ENCODE assay signal across 8 mouse cellular contexts in genomic region chr17:28689586-28690283, GRCm38 (mm10). TPM values are rescaled to one million over a fixed set of nuclear protein-coding genes. Genes with fewer than 3 reads are reported as not detected.
DNase-seq lines count a peak whose midpoint lies in the region; ATAC-seq and TF ChIP-seq lines count a peak whose summit lies in the region.

Gene Slc26a8 (minus strand): TSS chr17:28690233.

- peak within 1 kb of the TSS; percentile 77 for H3K9ac ChIP-seq in heart, embryonic 14.5 days (ENCODE audit: low read length)
- peak within 1 kb of the TSS; percentile 98 for H3K9ac ChIP-seq in hindbrain, embryonic 13.5 days
- H3K9ac ChIP-seq in liver, embryonic 11.5 days (ENCODE audit: low read depth, low read length): peak within 1 kb of the TSS; percentile 73

- H3K36me3 ChIP-seq in heart, embryonic 14.5 days (ENCODE audit: control insufficient read depth, insufficient read depth, low read length): no peaks in the 10 kb centered on the region
- H3K36me3 ChIP-seq in G1E (replicated peaks): peaks cover 16% of the 10 kb centered on the region
- no peaks in the 10 kb centered on the region for H3K36me3 ChIP-seq in hindbrain, embryonic 13.5 days
- H3K36me3 ChIP-seq in liver, embryonic 11.5 days (ENCODE audit: control insufficient read depth, insufficient read depth, low read length): no peaks in the 10 kb centered on the region

- DNase-seq in heart, adult 11 months: no peak
- DNase-seq in G1E (ENCODE audit: low spot score): no peak
- peak; percentile 51 for DNase-seq in embryo, embryonic 11 days
- peak; percentile 57 for DNase-seq in liver, embryonic 11.5 days (ENCODE audit: low spot score)
- DNase-seq in right cerebral cortex, adult 2 months (ENCODE audit: low spot score in 2 of 2): peak; percentile 34 to 57
- DNase-seq in layer of hippocampus, postnatal 36 days: no peak

- H3K27ac ChIP-seq in heart, embryonic 14.5 days (replicated peaks in 1 of 2; ENCODE audit: control insufficient read depth in 1 of 2, insufficient read depth in 1 of 2, low read depth in 2 of 2, low read length in 2 of 2): peak within 1 kb of the TSS; percentile 46 to 64
- peak within 1 kb of the TSS; percentile 96 for H3K27ac ChIP-seq in hindbrain, embryonic 13.5 days
- H3K27ac ChIP-seq in liver, embryonic 11.5 days (ENCODE audit: low read depth, low read length): peak within 1 kb of the TSS; percentile 81

- TF ChIP-seq CTCF in G1E (IDR thresholded peaks at IDR 0.05; ENCODE audit: low read depth, low read length): no peak

- peak within 1 kb of the TSS; percentile 87 for H3K4me2 ChIP-seq in heart, embryonic 14.5 days (ENCODE audit: low read length)
- peak within 1 kb of the TSS; percentile 77 for H3K4me2 ChIP-seq in hindbrain, embryonic 13.5 days
- H3K4me2 ChIP-seq in liver, embryonic 11.5 days: peak within 1 kb of the TSS; percentile 96

- peaks cover 9 to 22% of the 10 kb centered on the region in 2 experiments for H3K4me1 ChIP-seq in heart, embryonic 14.5 days (ENCODE audit: control insufficient read depth in 2 of 2, insufficient read depth in 2 of 2, low read length in 2 of 2)
- H3K4me1 ChIP-seq in G1E (ENCODE audit: insufficient read depth, low read depth, low read length): peaks cover 36% of the 10 kb centered on the region
- peaks cover 35% of the 10 kb centered on the region for H3K4me1 ChIP-seq in hindbrain, embryonic 13.5 days (replicated peaks)
- H3K4me1 ChIP-seq in liver, embryonic 11.5 days (replicated peaks; ENCODE audit: control insufficient read depth, insufficient read depth, low read length): peaks cover 31% of the 10 kb centered on the region

- peak within 1 kb of the TSS; percentile 55 to 96 for H3K4me3 ChIP-seq in heart, embryonic 14.5 days (ENCODE audit: control insufficient read depth in 1 of 2, insufficient read depth in 1 of 2, low read depth in 1 of 2, low read length in 2 of 2)
- peak within 1 kb of the TSS; percentile 100 for H3K4me3 ChIP-seq in G1E (ENCODE audit: low read depth, low read length)
- peak within 1 kb of the TSS; percentile 99 for H3K4me3 ChIP-seq in hindbrain, embryonic 13.5 days
- peak within 1 kb of the TSS; percentile 97 for H3K4me3 ChIP-seq in liver, embryonic 11.5 days (ENCODE audit: low read depth, low read length)

- no peaks in the 10 kb centered on the region for H3K9me3 ChIP-seq in heart, embryonic 14.5 days (ENCODE audit: control insufficient read depth, low read length)
- H3K9me3 ChIP-seq in G1E (replicated peaks): no peaks in the 10 kb centered on the region
- no peaks in the 10 kb centered on the region for H3K9me3 ChIP-seq in hindbrain, embryonic 13.5 days
- no peaks in the 10 kb centered on the region for H3K9me3 ChIP-seq in liver, embryonic 11.5 days (ENCODE audit: control insufficient read depth, low read length)

- ATAC-seq in heart, embryonic 14.5 days (ENCODE audit: insufficient number of reproducible peaks, insufficient read depth, low FRiP score, low read depth): no peak
- no peak for ATAC-seq in G1E (ENCODE audit: extremely low read depth, insufficient number of reproducible peaks, low FRiP score, poor library complexity, severe bottlenecking)
- ATAC-seq in hindbrain, embryonic 13.5 days (ENCODE audit: low FRiP score): no peak
- no peak for ATAC-seq in liver, embryonic 11.5 days (replicated peaks; ENCODE audit: low FRiP score)

- 10% methylated on average over 40 of the region's 40 CpGs for WGBS in heart, embryonic 14.5 days
- 10% methylated on average over 40 of the region's 40 CpGs for WGBS in hindbrain, embryonic 13.5 days
- WGBS in liver, embryonic 11.5 days: 9% methylated on average over 40 of the region's 40 CpGs

- peaks cover 5% of the 10 kb centered on the region; the same call in 1 of the 2 replicates for H3K27me3 ChIP-seq in heart, embryonic 14.5 days (ENCODE audit: control insufficient read depth, insufficient read depth, low read length)
- no peaks in the 10 kb centered on the region; the same call in 1 of the 2 replicates for H3K27me3 ChIP-seq in G1E (ENCODE audit: insufficient read depth, low read length)
- peaks cover 13% of the 10 kb centered on the region for H3K27me3 ChIP-seq in hindbrain, embryonic 13.5 days
- no peaks in the 10 kb centered on the region for H3K27me3 ChIP-seq in liver, embryonic 11.5 days (replicated peaks; ENCODE audit: control insufficient read depth, insufficient read depth, low read length)

RNA-seq across cellular contexts. Expression of gene Slc26a8, which starts in this region (rescaled TPM):
- 0.34 and 0.51 TPM in 2 replicates for polyA plus RNA-seq in heart, embryonic 14.5 days (2014; fragmentation: Nextera tagmentation; extraction: Ambion mirVana)
- total RNA-seq in G1E (2014; fragmentation: Nextera tagmentation): 2.5 and 3.2 TPM in 2 replicates
- 0.22 and 1.1 TPM in 2 replicates for total RNA-seq in G1E (2017)
- polyA plus RNA-seq in G1E (2012): 0.10 and 0.24 TPM in 2 replicates
- polyA plus RNA-seq in hindbrain, embryonic 13.5 days (2015; fragmentation: Nextera tagmentation; extraction: Ambion mirVana): 1.00 and 1.1 TPM in 2 replicates
- 0.34 and 0.75 TPM in 2 replicates for polyA plus RNA-seq in liver, embryonic 11.5 days (2014; fragmentation: Nextera tagmentation; extraction: Ambion mirVana)
- 1 to 10 TPM; 3.7 to 6.4 TPM for total RNA-seq in layer of hippocampus, postnatal 36 days (2021)

Comparison
In these comparisons a context has a peak if more than half of its experiments do, and no peak if none do; other contexts are left out.
1. Peak in DNase-seq, H3K4me3 ChIP-seq, H3K27ac ChIP-seq, H3K9ac ChIP-seq and H3K4me2 ChIP-seq in liver, embryonic 11.5 days; RNA of the gene not detected or under 1 TPM.
2. DNase-seq: peak in embryo, embryonic 11 days (single experiment) and right cerebral cortex, adult 2 months (2 of 2); none in heart, adult 11 months (single experiment), G1E (single experiment) and layer of hippocampus, postnatal 36 days (0 of 2).
3. Peak in every context shown above with its lines, with median percentiles within 50 percentile points of each other: H3K27ac ChIP-seq, H3K4me2 ChIP-seq, H3K4me3 ChIP-seq and H3K9ac ChIP-seq.